Mouse (Mus musculus) lung, adult 2 months (tissue): ENCODE results near the gene Man1c1.

Source experiments
- CTCF ChIP-seq: fragments of 200-500 bp; IDR thresholded peaks from 2 replicates; pipeline ENCODE4 v1.5.1; 2011; ENCODE audit warnings: mild to moderate bottlenecking, low read length, control low read depth; ENCODE audit not compliant: insufficient read depth
- POLR2A ChIP-seq: fragments of 200-500 bp; IDR thresholded peaks from 2 replicates; pipeline ENCODE4 v1.6.1; 2011; ENCODE audit warnings: low read depth, mild to moderate bottlenecking, control low read depth, low read length, borderline replicate concordance; ENCODE audit errors: extremely low read depth

DNA sequence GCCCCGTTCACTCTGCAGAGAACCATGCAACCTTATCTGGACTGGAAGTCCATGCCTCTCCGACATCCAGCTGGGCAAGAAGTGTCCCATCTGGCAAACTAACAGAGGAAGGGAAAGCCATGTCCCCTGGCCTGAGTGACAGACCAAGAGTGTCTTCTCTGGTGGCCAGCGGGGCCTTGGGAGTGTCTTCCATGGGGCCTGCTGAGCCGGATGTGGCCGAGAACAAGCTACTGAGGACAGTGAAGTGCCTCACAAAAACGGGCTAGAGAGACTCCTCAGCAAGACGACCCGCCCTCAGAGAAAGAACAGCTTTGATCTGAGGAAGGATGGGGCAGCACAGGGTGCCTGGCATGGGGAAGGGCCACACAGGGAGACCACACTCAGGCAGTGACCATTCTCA lies 67.7 kb downstream of the Man1c1 start:
- TF ChIP-seq CTCF = no peak
- no peak for TF ChIP-seq POLR2A
